Mouse (Mus musculus): ENCODE measurements around the gene Gm20547.
"Not testable (repeated sequence)": the region's sequence is repeated elsewhere in the genome, so short reads cannot be mapped to it uniquely, and the experiment has no call there.

The Gm20547 gene

GRCm38 (mm10) chr17:34881683-34882310, at the start of gene Gm20547:
Gene Gm20547, minus strand, starts transcription at chr17:34882042.
- DNase-seq (ENCODE audit: low spot score in 2 of 2), result no peak

- peak; percentile 98 to 99 for DNase-seq (ENCODE audit: low spot score in 2 of 2)
Measured at GRCm38 (mm10) chr17:34931061-34931734, 49.4 kb upstream of the Gm20547 start, which contains the start of gene Neu1. Gene Neu1, plus strand, starts transcription at chr17:34931253.

- DNase-seq (ENCODE audit: low spot score in 2 of 2), result no peak
Measured at GRCm38 (mm10) chr17:34928841-34929240, 47.0 kb upstream of the Gm20547 start.

GRCm38 (mm10) chr17:34927306-34928019, 45.6 kb upstream of the Gm20547 start:
- DNase-seq (ENCODE audit: low spot score in 2 of 2), result peak; percentile 29 to 36

GRCm38 (mm10) chr17:34924258-34924657, 42.4 kb upstream of the Gm20547 start:
- no peak for DNase-seq (ENCODE audit: low spot score in 2 of 2)

GRCm38 (mm10) chr17:34922939-34923338, 41.1 kb upstream of the Gm20547 start:
- DNase-seq (ENCODE audit: low spot score in 2 of 2), result no peak

GRCm38 (mm10) chr17:34917188-34917587, 35.3 kb upstream of the Gm20547 start:
- DNase-seq (ENCODE audit: low spot score in 2 of 2), result no peak

GRCm38 (mm10) chr17:34916316-34916715, 34.5 kb upstream of the Gm20547 start:
- no peak for DNase-seq (ENCODE audit: low spot score in 2 of 2)

- DNase-seq (ENCODE audit: low spot score in 2 of 2), result no peak
Measured at GRCm38 (mm10) chr17:34915410-34915831, 33.6 kb upstream of the Gm20547 start.

GRCm38 (mm10) chr17:34913930-34914665, 32.3 kb upstream of the Gm20547 start, which contains the start of gene Slc44a4:
Gene Slc44a4, plus strand, starts transcription at chr17:34914466.
- no peak for DNase-seq (ENCODE audit: low spot score in 2 of 2)

GRCm38 (mm10) chr17:34911945-34912351, 30.1 kb upstream of the Gm20547 start:
- DNase-seq (ENCODE audit: low spot score in 2 of 2), result no peak

- no peak for DNase-seq (ENCODE audit: low spot score in 2 of 2)
Measured at GRCm38 (mm10) chr17:34910982-34911381, 29.1 kb upstream of the Gm20547 start.

GRCm38 (mm10) chr17:34902895-34903294, 21.1 kb upstream of the Gm20547 start:
- DNase-seq (ENCODE audit: low spot score in 2 of 2), result no peak

GRCm38 (mm10) chr17:34901948-34902347, 20.1 kb upstream of the Gm20547 start:
- DNase-seq (ENCODE audit: low spot score in 2 of 2), result not testable (repeated sequence)

- not testable (repeated sequence) for DNase-seq (ENCODE audit: low spot score in 2 of 2)
Measured at GRCm38 (mm10) chr17:34900826-34901225, 19.0 kb upstream of the Gm20547 start.

GRCm38 (mm10) chr17:34899890-34900243, 18.0 kb upstream of the Gm20547 start:
- no peak for DNase-seq (ENCODE audit: low spot score in 2 of 2)

- DNase-seq (ENCODE audit: low spot score in 2 of 2), result no peak
Measured at GRCm38 (mm10) chr17:34899053-34899889, 17.4 kb upstream of the Gm20547 start.

- no peak for DNase-seq (ENCODE audit: low spot score in 2 of 2)
Measured at GRCm38 (mm10) chr17:34898706-34899052, 16.8 kb upstream of the Gm20547 start.

GRCm38 (mm10) chr17:34898160-34898586, 16.3 kb upstream of the Gm20547 start, which contains the start of the genes C2 and Ehmt2:
Gene C2, minus strand, starts transcription at chr17:34898265.
Gene Ehmt2, plus strand, starts transcription at chr17:34898469.
- DNase-seq (ENCODE audit: low spot score in 2 of 2), result peak; percentile 68 to 72

GRCm38 (mm10) chr17:34897373-34898159, 15.7 kb upstream of the Gm20547 start:
- peak; percentile 46 to 51 for DNase-seq (ENCODE audit: low spot score in 2 of 2)
